Mouse (Mus musculus) layer of hippocampus, adult 8-10 months (tissue): ENCODE data around the gene Catsperb. TPM values are rescaled to one million over a fixed set of nuclear protein-coding genes. Genes with fewer than 3 reads are reported as not detected.
"Not testable (repeated sequence)": the region's sequence is repeated elsewhere in the genome, so short reads cannot be mapped to it uniquely, and the experiment has no call there.

ENCODE experiments used
- DNase-seq, 2 experiments: peaks; one replicate each; pipeline ENCODE4 v3.0.0; 2022; ENCODE audit warnings: low spot score in 2 of 2
- microRNA-seq, 2 experiments: library from miRNA; unstranded; fragments of <30 nt; microRNA quantifications; one replicate each; pipeline ENCODE4 v1.2.0; 2022
- total RNA-seq, 4 experiments: library from RNA; stranded (reverse); gene quantifications; 2 replicates each; pipeline ENCODE4 v1.2.4; 2022

The Catsperb gene
- total RNA-seq, result not detected

DNA sequence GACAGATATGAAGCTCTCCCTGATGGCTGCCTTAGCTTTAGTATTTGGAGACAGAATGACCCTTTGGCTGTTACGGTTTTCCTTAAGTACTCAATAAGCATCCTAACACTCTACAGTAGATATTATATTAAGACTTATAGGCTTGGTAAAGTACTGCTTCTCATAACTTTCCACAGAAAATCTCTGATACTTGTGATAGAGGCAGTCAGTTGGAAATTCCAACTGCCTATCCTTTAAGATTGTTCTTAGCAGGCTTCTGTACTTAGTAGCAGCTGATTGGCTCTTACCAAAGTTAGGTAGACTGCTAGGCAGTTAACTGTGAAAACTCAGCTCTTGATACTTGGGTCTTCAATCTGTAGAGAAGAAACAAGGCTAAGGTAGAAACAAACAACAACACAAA, at the start of gene Catsperb:
Gene Catsperb (plus strand): TSS at position 301 of the 400 bp plus-strand sequence.
- not testable (repeated sequence) for DNase-seq

DNA sequence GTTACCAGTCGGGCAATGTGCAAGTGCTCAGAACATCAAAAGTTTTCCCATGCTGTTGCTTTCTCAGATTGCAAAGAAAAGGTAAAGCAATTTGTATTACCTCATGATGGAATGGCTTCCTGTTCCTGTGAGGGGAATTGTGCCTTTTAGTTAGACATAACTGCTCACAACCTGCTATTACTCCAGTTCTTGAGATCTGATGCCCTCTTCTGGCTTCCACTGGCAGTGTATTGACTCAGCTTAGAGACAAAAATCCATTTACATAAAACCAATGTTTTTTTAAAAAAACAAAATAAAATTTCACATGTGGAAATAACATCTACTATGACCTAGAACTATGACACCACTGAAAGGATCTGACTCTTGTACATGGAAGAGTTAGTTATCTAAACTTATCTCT, 43.0 kb upstream of the Catsperb start:
- not testable (repeated sequence) for DNase-seq

DNA sequence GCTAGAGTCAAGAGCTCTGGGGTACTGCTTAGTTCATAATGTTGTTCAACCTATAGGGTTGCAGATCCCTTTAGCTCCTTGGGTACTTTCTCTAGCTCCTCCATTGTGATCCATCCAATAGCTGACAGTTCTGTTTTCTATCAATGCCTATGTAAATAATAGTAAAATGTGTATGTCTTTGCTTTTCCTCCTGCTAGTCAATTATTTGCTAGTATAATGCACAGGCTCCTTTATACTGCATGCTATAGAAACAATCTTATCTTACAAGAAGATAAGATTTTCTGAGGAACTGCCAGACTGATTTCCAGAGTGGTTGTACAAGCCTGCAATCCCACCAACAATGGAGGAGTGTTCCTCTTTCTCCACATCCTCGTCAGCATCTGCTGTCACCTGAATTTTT, 23.0 kb upstream of the Catsperb start:
- not testable (repeated sequence) for DNase-seq

DNA sequence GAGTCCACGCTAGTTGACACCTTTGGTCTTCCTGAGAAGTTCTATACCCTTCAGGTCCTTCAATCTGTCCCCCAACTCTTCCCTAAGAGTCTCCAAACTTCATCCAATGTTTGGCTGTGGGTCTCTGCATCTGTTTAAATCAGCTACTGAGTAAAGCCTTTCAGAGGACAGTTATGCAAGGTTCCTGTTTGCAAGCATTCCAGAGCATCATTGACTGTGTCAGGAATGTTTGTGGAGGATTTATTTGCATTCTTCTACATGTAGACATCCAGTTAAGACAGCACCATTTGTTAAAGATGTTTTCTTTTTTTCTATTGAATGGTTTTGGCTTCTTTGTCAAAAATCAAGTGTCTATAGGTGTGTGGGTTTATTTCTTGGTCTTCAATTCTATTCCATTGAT, 21.7 kb downstream of the Catsperb start:
- no peak for DNase-seq

DNA sequence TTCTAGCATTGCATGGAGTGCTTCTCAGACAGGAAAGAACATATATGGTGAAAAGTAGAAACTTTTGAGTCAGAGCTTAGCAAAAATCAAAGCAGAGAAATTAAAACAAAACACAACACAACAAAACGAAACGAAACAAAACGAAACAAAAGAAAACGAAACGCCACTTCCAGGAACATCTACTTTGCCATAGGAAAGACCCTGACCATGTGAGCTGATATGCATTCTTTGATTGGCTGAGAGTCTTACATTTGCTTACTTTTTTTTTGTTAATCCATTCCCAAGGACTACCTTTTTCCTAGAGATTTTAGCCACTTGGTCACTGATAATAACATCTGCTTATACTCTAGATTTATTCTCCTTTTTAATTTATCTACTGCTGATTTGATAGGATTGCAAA, 57.6 kb downstream of the Catsperb start:
- no peak for DNase-seq

DNA sequence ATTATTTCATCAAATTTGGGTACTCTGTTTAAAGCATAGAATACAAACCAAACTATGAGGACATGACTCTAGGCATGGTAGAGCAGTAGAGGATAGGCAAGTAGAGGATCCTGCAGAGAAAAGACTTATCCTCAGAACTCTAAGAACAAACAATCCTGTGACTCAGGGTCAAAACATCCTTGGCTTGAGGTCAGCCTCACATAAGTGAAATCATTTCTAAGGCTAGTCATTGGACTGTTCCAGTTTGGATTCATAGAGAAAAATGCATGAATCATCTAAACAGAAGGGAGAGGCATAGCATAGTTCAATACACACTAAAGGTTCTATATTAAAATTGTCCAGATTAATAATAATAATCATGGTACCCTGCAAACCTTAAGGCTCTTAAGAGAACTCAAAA, 79.1 kb downstream of the Catsperb start:
- DNase-seq, result no peak

DNA sequence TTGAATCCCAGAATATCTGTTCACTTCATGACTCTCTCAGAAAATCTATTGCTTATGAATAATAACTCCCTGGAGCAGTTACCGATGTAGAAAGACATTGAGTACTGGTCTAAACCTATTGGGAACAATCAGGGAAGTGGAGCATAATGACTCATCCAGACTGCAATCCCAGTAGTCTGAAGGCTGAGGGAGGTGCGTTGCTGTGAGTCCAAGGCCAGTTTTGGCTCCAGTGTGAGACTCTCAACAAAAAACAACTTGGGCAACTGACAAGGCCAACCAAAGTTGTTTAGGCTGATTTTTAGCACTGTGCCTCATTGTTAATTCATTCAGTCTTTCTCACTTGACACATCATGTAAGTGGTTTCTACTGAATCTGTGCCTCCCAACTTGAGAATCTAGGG, 106.9 kb downstream of the Catsperb start:
- not testable (repeated sequence) for DNase-seq

DNA sequence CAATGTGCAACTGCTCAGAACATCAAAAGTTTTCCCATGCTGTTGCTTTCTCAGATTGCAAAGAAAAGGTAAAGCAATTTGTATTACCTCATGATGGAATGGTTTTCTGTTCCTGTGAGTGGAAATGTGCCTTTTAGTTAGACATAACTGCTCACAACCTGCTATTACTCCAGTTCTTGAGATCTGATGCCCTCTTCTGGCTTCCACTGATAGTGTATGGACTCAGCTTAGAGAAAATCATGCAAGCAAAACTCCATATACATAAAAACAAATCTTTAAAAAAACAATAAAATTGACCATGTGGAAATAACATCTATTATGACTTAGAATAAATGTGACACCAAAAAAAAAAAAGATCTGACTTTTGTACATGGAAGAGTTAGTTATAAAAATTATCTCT, 202.2 kb downstream of the Catsperb start:
- DNase-seq, result not testable (repeated sequence)

DNA sequence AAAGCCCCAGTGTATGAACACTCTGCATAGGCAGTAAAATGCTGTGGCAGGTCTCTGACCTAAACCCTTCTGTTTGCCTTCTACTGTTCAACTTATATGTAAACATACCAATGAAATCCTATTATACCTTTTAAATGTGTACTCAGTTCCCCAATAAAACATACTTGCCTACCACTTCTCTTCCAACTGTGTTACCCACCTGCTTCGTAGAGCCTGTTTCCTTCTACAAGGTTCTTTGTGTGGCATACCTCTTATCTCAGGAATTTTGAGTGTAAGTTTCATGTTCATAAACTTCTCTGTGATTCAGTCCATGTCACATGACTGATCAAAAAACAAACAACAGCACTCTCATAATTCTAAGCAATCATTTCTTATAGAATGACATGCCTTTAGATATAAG, 228.7 kb downstream of the Catsperb start:
- DNase-seq, result no peak

DNA sequence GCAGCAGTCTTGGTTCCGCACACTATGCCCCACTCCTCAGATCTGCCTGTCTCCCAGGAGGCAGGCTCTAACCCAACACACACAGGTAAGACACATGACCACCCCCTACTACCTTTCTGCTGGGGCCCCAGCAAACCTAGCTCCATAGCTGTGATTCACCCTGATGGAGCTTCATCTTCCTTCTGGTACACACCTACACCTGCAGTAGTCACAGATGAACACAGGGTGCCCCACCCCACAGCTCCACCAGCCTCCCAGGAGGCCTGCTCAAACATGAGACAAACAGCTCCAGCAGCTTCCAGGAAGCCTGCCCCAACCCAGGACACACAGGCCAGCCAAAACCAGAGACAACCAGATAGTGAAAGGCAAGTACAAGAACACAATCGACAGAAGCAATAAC, 263.0 kb downstream of the Catsperb start:
- no peak for DNase-seq

Small RNA genes within 50 kb of the gene (microRNA-seq; reads per million reads assigned to microRNA genes)
- 0 reads per million in 2 experiments for gene Gm24542
